ENCODE assay signal across 8 mouse cellular contexts in the genomic region with DNA sequence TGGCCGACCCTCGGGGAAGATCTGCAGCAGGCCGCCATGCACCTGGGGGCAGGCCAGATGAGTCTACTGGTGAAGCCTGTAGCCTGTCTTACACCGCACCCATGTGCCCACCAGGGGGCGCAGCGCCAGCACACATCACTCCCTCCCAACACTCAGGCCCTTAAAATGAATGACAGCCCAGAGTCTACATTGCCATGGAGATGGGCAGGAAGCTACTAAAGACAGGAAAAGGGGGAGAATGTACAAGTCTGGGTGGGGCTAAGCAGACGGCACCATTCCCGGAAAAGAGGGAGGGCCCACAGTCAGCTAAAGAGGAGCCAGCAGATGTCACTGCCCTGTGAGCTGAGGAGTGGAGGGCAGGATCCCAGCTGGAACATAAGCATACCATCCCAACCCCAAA. TPM values are rescaled to one million over a fixed set of nuclear protein-coding genes. Genes with fewer than 3 reads are reported as not detected.
DNase-seq lines count a peak whose midpoint lies in the region; ATAC-seq and TF ChIP-seq lines count a peak whose summit lies in the region.

No protein-coding gene starts in this region.

- DNase-seq in forebrain, embryonic 10.5 days (ENCODE audit: extremely low spot score, low spot score) = peak; percentile 81
- DNase-seq in kidney, postnatal 25 days = peak; percentile 92 to 94
- DNase-seq in liver, embryonic 14.5 days (ENCODE audit: low read depth in 3 of 3, low spot score in 3 of 3) = peak; percentile 52 to 66 (median 56)
- peak; percentile 83 for DNase-seq in neural tube, embryonic 11.5 days (ENCODE audit: low spot score)
- peak; percentile 83 for DNase-seq in stomach, postnatal 0 days (ENCODE audit: low spot score)

- H3K4me3 ChIP-seq in brown adipose tissue, adult 24 weeks (ENCODE audit: insufficient read depth, low read depth, low read length) = no peak overlapping the region; the same call in 1 of the 2 replicates
- H3K4me3 ChIP-seq in forebrain, embryonic 10.5 days = no peak overlapping the region
- no peak overlapping the region for H3K4me3 ChIP-seq in heart, embryonic 15.5 days
- H3K4me3 ChIP-seq in liver, embryonic 14.5 days (ENCODE audit: insufficient read depth in 1 of 2, low read depth in 2 of 2, low read length in 2 of 2) = no peak overlapping the region
- no peak overlapping the region for H3K4me3 ChIP-seq in neural tube, embryonic 11.5 days (ENCODE audit: low read depth, low read length)
- H3K4me3 ChIP-seq in stomach, postnatal 0 days (ENCODE audit: low read depth, low read length) = no peak overlapping the region

- ATAC-seq in CD4-positive, CD25-positive, alpha-beta regulatory T cell, adult 4 months = peak; percentile 94
- peak; percentile 72 for ATAC-seq in heart, embryonic 15.5 days (replicated peaks; ENCODE audit: insufficient number of reproducible peaks, insufficient read depth, low FRiP score, low read depth)
- peak; percentile 76 for ATAC-seq in liver, embryonic 14.5 days (ENCODE audit: insufficient read depth)
- ATAC-seq in neural tube, embryonic 11.5 days (ENCODE audit: insufficient read depth, low FRiP score, low TSS enrichment) = peak; percentile 90
- peak; percentile 88 for ATAC-seq in stomach, postnatal 0 days (ENCODE audit: low FRiP score, low TSS enrichment)

- H3K36me3 ChIP-seq in forebrain, embryonic 10.5 days (replicated peaks) = peaks cover 80% of the 10 kb centered on the region
- H3K36me3 ChIP-seq in heart, embryonic 15.5 days = peaks cover 35% of the 10 kb centered on the region
- peaks cover 4% of the 10 kb centered on the region for H3K36me3 ChIP-seq in liver, embryonic 14.5 days (replicated peaks; ENCODE audit: control insufficient read depth, insufficient read depth, low read depth)
- H3K36me3 ChIP-seq in neural tube, embryonic 11.5 days (ENCODE audit: control insufficient read depth, insufficient read depth, low read length) = peaks cover 17% of the 10 kb centered on the region
- H3K36me3 ChIP-seq in stomach, postnatal 0 days (ENCODE audit: control insufficient read depth, insufficient read depth, low read length) = peaks cover 15% of the 10 kb centered on the region

- no peak for TF ChIP-seq EP300 in liver, embryonic 14.5 days (IDR thresholded peaks at IDR 0.05; ENCODE audit: low read depth)
- TF ChIP-seq EP300 in stomach, postnatal 0 days (optimal IDR thresholded peaks at IDR 0.05) = no peak

- peaks cover 32% of the 10 kb centered on the region for H3K4me1 ChIP-seq in brown adipose tissue, adult 24 weeks (ENCODE audit: control insufficient read depth, insufficient read depth, insufficient read length, low read length)
- H3K4me1 ChIP-seq in forebrain, embryonic 10.5 days = peaks cover 46% of the 10 kb centered on the region
- peaks cover 48% of the 10 kb centered on the region for H3K4me1 ChIP-seq in heart, embryonic 15.5 days (replicated peaks)
- peaks cover 0 to 7% of the 10 kb centered on the region in 2 experiments; a peak in 2 of 4 replicates for H3K4me1 ChIP-seq in liver, embryonic 14.5 days (replicated peaks; ENCODE audit: control insufficient read depth in 2 of 2, insufficient read depth in 2 of 2, low read length in 1 of 2)
- H3K4me1 ChIP-seq in neural tube, embryonic 11.5 days (ENCODE audit: control insufficient read depth, insufficient read depth, low read length) = peaks cover 12% of the 10 kb centered on the region
- H3K4me1 ChIP-seq in stomach, postnatal 0 days (replicated peaks; ENCODE audit: control insufficient read depth, insufficient read depth) = peaks cover 2% of the 10 kb centered on the region; the same call in 1 of the 2 replicates

- no peaks in the 10 kb centered on the region for H3K9me3 ChIP-seq in forebrain, embryonic 10.5 days
- H3K9me3 ChIP-seq in heart, embryonic 15.5 days (replicated peaks) = no peaks in the 10 kb centered on the region
- no peaks in the 10 kb centered on the region for H3K9me3 ChIP-seq in liver, embryonic 14.5 days (ENCODE audit: control insufficient read depth, low read length)
- H3K9me3 ChIP-seq in neural tube, embryonic 11.5 days (ENCODE audit: control insufficient read depth, low read length) = no peaks in the 10 kb centered on the region
- H3K9me3 ChIP-seq in stomach, postnatal 0 days (ENCODE audit: control insufficient read depth, low read length) = no peaks in the 10 kb centered on the region

- no peak overlapping the region for H3K9ac ChIP-seq in heart, embryonic 15.5 days
- no peak overlapping the region for H3K9ac ChIP-seq in liver, embryonic 14.5 days (replicated peaks)
- H3K9ac ChIP-seq in neural tube, embryonic 11.5 days (ENCODE audit: low read length) = no peak overlapping the region
- no peak overlapping the region for H3K9ac ChIP-seq in stomach, postnatal 0 days (ENCODE audit: low read length)

- no peaks in the 10 kb centered on the region for H3K27me3 ChIP-seq in forebrain, embryonic 10.5 days (ENCODE audit: poor library complexity, severe bottlenecking)
- no peaks in the 10 kb centered on the region for H3K27me3 ChIP-seq in heart, embryonic 15.5 days
- no peaks in the 10 kb centered on the region for H3K27me3 ChIP-seq in liver, embryonic 14.5 days (ENCODE audit: control insufficient read depth, insufficient read depth, low read length)
- H3K27me3 ChIP-seq in neural tube, embryonic 11.5 days (ENCODE audit: control insufficient read depth, insufficient read depth, low read length) = no peaks in the 10 kb centered on the region
- H3K27me3 ChIP-seq in stomach, postnatal 0 days (ENCODE audit: control insufficient read depth, insufficient read depth, low read length) = no peaks in the 10 kb centered on the region

- H3K27ac ChIP-seq in brown adipose tissue, adult 24 weeks (replicated peaks; ENCODE audit: low read depth, low read length) = peak overlapping the region; percentile 51
- H3K27ac ChIP-seq in forebrain, embryonic 10.5 days = no peak overlapping the region
- peak overlapping the region; percentile 28; the same call in 1 of the 2 replicates for H3K27ac ChIP-seq in heart, embryonic 15.5 days
- no peak overlapping the region for H3K27ac ChIP-seq in liver, embryonic 14.5 days
- H3K27ac ChIP-seq in neural tube, embryonic 11.5 days (ENCODE audit: low read depth, low read length) = no peak overlapping the region
- H3K27ac ChIP-seq in stomach, postnatal 0 days (replicated peaks) = no peak overlapping the region

- H3K4me2 ChIP-seq in heart, embryonic 15.5 days = no peak overlapping the region
- no peak overlapping the region for H3K4me2 ChIP-seq in liver, embryonic 14.5 days (ENCODE audit: low read depth)
- no peak overlapping the region for H3K4me2 ChIP-seq in neural tube, embryonic 11.5 days (ENCODE audit: low read depth)
- no peak overlapping the region for H3K4me2 ChIP-seq in stomach, postnatal 0 days (replicated peaks; ENCODE audit: low read depth)

- TF ChIP-seq CTCF in liver, embryonic 14.5 days (IDR thresholded peaks at IDR 0.05; ENCODE audit: low read depth) = peak; percentile 99
- TF ChIP-seq CTCF in stomach, postnatal 0 days (IDR thresholded peaks at IDR 0.05; ENCODE audit: low read depth) = peak; percentile 94

- WGBS in forebrain, embryonic 10.5 days = 29% methylated on average over 8 of the region's 8 CpGs
- 8% methylated on average over 8 of the region's 8 CpGs for WGBS in heart, embryonic 15.5 days
- 10% methylated on average over 8 of the region's 8 CpGs for WGBS in liver, embryonic 14.5 days (ENCODE audit: insufficient replicate concordance)
- 22% methylated on average over 8 of the region's 8 CpGs for WGBS in neural tube, embryonic 11.5 days
- WGBS in stomach, postnatal 0 days = 13% methylated on average over 8 of the region's 8 CpGs

RNA-seq across cellular contexts. Expression of a gene that starts 6.4 kb away (rescaled TPM):
- under 1 TPM in 1 of 2 experiments, not detected in 1; 0.78 TPM for polyA plus RNA-seq in CD4-positive, CD25-positive, alpha-beta regulatory T cell, adult 4 months (2017; shearing (Covaris generic))
- not detected in 2 replicates for polyA plus RNA-seq in brown adipose tissue, adult 24 weeks (2012; ENCODE audit: insufficient read depth, insufficient read length, missing spikeins)
- polyA plus RNA-seq in forebrain, embryonic 10.5 days (2016; fragmentation: Nextera tagmentation; extraction: Ambion mirVana) = 0.12 and 0.16 TPM in 2 replicates
- polyA plus RNA-seq in heart, embryonic 15.5 days (2015; fragmentation: Nextera tagmentation; extraction: Ambion mirVana) = 0.11 TPM in 1 of 2 replicates, not detected in the other
- not detected in 2 replicates for polyA plus RNA-seq in liver, embryonic 14.5 days (2012; rRNA removed)
- not detected in 2 replicates for polyA plus RNA-seq in liver, embryonic 14.5 days (2014; fragmentation: Nextera tagmentation; extraction: Ambion mirVana)
- not detected in 2 replicates for polyA plus RNA-seq in neural tube, embryonic 11.5 days (2014; fragmentation: Nextera tagmentation; extraction: Ambion mirVana)
- polyA plus RNA-seq in stomach, postnatal 0 days (2015; fragmentation: Nextera tagmentation; extraction: Ambion mirVana) = 0.11 TPM in 1 of 2 replicates, not detected in the other

RNA-seq across cellular contexts. Expression of a gene that starts 6.7 kb away (rescaled TPM):
- polyA plus RNA-seq in CD4-positive, CD25-positive, alpha-beta regulatory T cell, adult 4 months (2017; shearing (Covaris generic)) = 10 to 100 TPM; 16.8 to 16.9 TPM
- 22.6 and 23.9 TPM in 2 replicates for polyA plus RNA-seq in brown adipose tissue, adult 24 weeks (2012; ENCODE audit: insufficient read depth, insufficient read length, missing spikeins)
- 73.7 and 74.0 TPM in 2 replicates for polyA plus RNA-seq in forebrain, embryonic 10.5 days (2016; fragmentation: Nextera tagmentation; extraction: Ambion mirVana)
- 45.7 and 65.8 TPM in 2 replicates for polyA plus RNA-seq in heart, embryonic 15.5 days (2015; fragmentation: Nextera tagmentation; extraction: Ambion mirVana)
- 22.2 and 23.3 TPM in 2 replicates for polyA plus RNA-seq in liver, embryonic 14.5 days (2012; rRNA removed)
- polyA plus RNA-seq in liver, embryonic 14.5 days (2014; fragmentation: Nextera tagmentation; extraction: Ambion mirVana) = 11.7 and 13.8 TPM in 2 replicates
- polyA plus RNA-seq in neural tube, embryonic 11.5 days (2014; fragmentation: Nextera tagmentation; extraction: Ambion mirVana) = 51.0 and 54.6 TPM in 2 replicates
- 51.0 and 53.4 TPM in 2 replicates for polyA plus RNA-seq in stomach, postnatal 0 days (2015; fragmentation: Nextera tagmentation; extraction: Ambion mirVana)

RNA-seq across cellular contexts. Expression of a gene that starts 18.8 kb away (rescaled TPM):
- polyA plus RNA-seq in CD4-positive, CD25-positive, alpha-beta regulatory T cell, adult 4 months (2017; shearing (Covaris generic)) = 100 to 1,000 TPM; 118 to 144 TPM
- polyA plus RNA-seq in brown adipose tissue, adult 24 weeks (2012; ENCODE audit: insufficient read depth, insufficient read length, missing spikeins) = 13.6 and 21.4 TPM in 2 replicates
- polyA plus RNA-seq in forebrain, embryonic 10.5 days (2016; fragmentation: Nextera tagmentation; extraction: Ambion mirVana) = 55.2 and 56.3 TPM in 2 replicates
- polyA plus RNA-seq in heart, embryonic 15.5 days (2015; fragmentation: Nextera tagmentation; extraction: Ambion mirVana) = 43.0 and 52.6 TPM in 2 replicates
- polyA plus RNA-seq in liver, embryonic 14.5 days (2012; rRNA removed) = 15.2 and 15.9 TPM in 2 replicates
- 18.3 and 19.1 TPM in 2 replicates for polyA plus RNA-seq in liver, embryonic 14.5 days (2014; fragmentation: Nextera tagmentation; extraction: Ambion mirVana)
- 67.0 and 72.6 TPM in 2 replicates for polyA plus RNA-seq in neural tube, embryonic 11.5 days (2014; fragmentation: Nextera tagmentation; extraction: Ambion mirVana)
- polyA plus RNA-seq in stomach, postnatal 0 days (2015; fragmentation: Nextera tagmentation; extraction: Ambion mirVana) = 70.7 and 72.2 TPM in 2 replicates

RNA-seq across cellular contexts. Expression of a gene that starts 21.0 kb away (rescaled TPM):
- polyA plus RNA-seq in CD4-positive, CD25-positive, alpha-beta regulatory T cell, adult 4 months (2017; shearing (Covaris generic)) = not detected
- not detected in 2 replicates for polyA plus RNA-seq in brown adipose tissue, adult 24 weeks (2012; ENCODE audit: insufficient read depth, insufficient read length, missing spikeins)
- not detected in 2 replicates for polyA plus RNA-seq in forebrain, embryonic 10.5 days (2016; fragmentation: Nextera tagmentation; extraction: Ambion mirVana)
- not detected in 2 replicates for polyA plus RNA-seq in heart, embryonic 15.5 days (2015; fragmentation: Nextera tagmentation; extraction: Ambion mirVana)
- polyA plus RNA-seq in liver, embryonic 14.5 days (2012; rRNA removed) = 0.04 TPM in 2 replicates
- 0.28 TPM in 1 of 2 replicates, not detected in the other for polyA plus RNA-seq in liver, embryonic 14.5 days (2014; fragmentation: Nextera tagmentation; extraction: Ambion mirVana)
- polyA plus RNA-seq in neural tube, embryonic 11.5 days (2014; fragmentation: Nextera tagmentation; extraction: Ambion mirVana) = not detected in 2 replicates
- polyA plus RNA-seq in stomach, postnatal 0 days (2015; fragmentation: Nextera tagmentation; extraction: Ambion mirVana) = not detected in 2 replicates

RNA-seq across cellular contexts. Expression of a gene that starts 21.1 kb away (rescaled TPM):
- under 1 TPM in 1 of 2 experiments, not detected in 1; 0.52 TPM for polyA plus RNA-seq in CD4-positive, CD25-positive, alpha-beta regulatory T cell, adult 4 months (2017; shearing (Covaris generic))
- polyA plus RNA-seq in brown adipose tissue, adult 24 weeks (2012; ENCODE audit: insufficient read depth, insufficient read length, missing spikeins) = not detected in 2 replicates
- polyA plus RNA-seq in forebrain, embryonic 10.5 days (2016; fragmentation: Nextera tagmentation; extraction: Ambion mirVana) = 1.1 and 1.7 TPM in 2 replicates
- 4.9 and 12.8 TPM in 2 replicates for polyA plus RNA-seq in heart, embryonic 15.5 days (2015; fragmentation: Nextera tagmentation; extraction: Ambion mirVana)
- polyA plus RNA-seq in liver, embryonic 14.5 days (2012; rRNA removed) = 0.55 and 0.67 TPM in 2 replicates
- 0.52 TPM in 1 of 2 replicates, not detected in the other for polyA plus RNA-seq in liver, embryonic 14.5 days (2014; fragmentation: Nextera tagmentation; extraction: Ambion mirVana)
- 0.60 and 1.3 TPM in 2 replicates for polyA plus RNA-seq in neural tube, embryonic 11.5 days (2014; fragmentation: Nextera tagmentation; extraction: Ambion mirVana)
- polyA plus RNA-seq in stomach, postnatal 0 days (2015; fragmentation: Nextera tagmentation; extraction: Ambion mirVana) = 7.3 and 8.7 TPM in 2 replicates

Comparison
In these comparisons a context has a peak if more than half of its experiments do, and no peak if none do; other contexts are left out.
1. H3K27ac ChIP-seq: peak in brown adipose tissue, adult 24 weeks (single experiment) and heart, embryonic 15.5 days (single experiment); none in forebrain, embryonic 10.5 days (single experiment), liver, embryonic 14.5 days (single experiment), neural tube, embryonic 11.5 days (single experiment) and stomach, postnatal 0 days (single experiment).
2. Peak in every context shown above with its lines, with median percentiles within 50 percentile points of each other: ATAC-seq and DNase-seq.